Mouse (Mus musculus) c-Kit-negative CD71-positive TER-119-positive erythroid progenitor cells, embryonic 14.5 days (primary cell): ENCODE results near the gene Clptm1.
"Not testable (repeated sequence)": the region's sequence is repeated elsewhere in the genome, so short reads cannot be mapped to it uniquely, and the experiment has no call there.

ENCODE experiments used
- DNase-seq: peaks from one replicate; pipeline ENCODE4 v3.0.0-alpha.2; 2013; ENCODE audit warnings: low read depth, low spot score

Clptm1 gene

DNA sequence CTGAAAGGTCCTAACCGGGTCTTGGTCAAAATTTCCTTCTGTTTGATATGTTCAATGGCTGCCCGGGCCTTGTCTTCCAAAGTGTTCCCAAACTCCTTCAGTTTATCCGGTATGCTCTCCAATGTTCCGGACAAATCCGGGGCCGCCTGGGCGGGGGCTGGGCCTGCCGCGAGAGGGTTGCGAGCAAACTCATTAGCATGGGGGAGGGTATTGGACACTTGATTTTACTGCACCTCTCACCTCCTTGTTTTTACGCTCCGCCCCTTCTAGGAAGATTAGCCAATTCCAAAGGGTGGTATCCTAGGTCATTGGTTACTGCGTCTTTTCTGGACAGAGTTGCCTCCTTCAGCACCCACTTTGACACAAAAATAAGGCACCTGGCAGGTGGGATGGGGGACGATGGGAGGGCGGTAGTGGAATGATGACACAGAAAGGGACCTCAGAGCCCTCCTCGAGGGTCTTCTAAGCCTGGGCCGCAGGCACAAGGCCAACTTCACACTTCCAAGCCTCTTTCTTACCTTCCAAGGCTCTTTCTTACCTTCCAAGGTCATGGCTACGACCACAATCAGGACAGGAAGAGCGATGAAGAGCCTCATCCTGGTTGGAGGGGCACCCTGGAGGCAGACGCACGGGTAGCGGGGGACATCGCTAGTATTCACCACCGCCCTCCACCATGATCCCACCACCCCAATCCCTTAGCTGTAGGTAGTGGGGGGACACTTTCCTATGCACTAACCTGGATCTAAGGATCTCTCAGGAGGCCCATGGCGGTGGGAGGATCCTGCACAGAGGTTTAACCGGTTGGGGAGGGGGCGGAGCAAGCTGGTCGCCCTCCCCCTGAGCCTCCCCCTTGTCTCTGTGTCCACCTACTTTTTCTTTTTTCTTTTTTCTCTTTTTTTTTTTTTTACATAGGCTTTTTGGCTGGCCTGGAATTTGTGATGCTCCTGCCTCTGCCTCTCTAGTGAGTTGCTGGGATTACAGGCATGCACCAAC is 27.3 kb upstream of the Clptm1 start, which contains the start of gene Apoc1:
Gene Apoc1 (minus strand): TSS at position 788 of the 993 bp plus-strand sequence.
- no peak for DNase-seq

DNA sequence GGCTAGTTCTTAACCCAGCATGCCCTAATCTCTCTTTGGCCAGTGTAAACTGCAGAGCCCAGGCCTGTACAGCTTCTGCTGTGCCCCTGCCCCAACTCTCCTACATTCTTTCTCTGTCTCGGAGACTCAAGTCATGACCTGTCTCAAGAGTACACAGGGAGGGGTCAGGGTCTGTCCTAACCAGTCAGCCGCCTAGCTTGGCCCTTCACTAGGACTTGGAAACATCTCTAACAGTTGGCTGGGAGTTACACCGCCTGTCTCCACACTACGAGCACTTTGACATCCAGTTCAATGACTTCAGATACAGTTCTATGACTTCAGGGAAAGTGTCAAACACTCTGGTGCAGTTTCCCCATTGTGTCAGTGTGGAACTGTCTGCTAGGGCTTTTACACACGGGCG is 26.6 kb upstream of the Clptm1 start:
- DNase-seq = no peak

DNA sequence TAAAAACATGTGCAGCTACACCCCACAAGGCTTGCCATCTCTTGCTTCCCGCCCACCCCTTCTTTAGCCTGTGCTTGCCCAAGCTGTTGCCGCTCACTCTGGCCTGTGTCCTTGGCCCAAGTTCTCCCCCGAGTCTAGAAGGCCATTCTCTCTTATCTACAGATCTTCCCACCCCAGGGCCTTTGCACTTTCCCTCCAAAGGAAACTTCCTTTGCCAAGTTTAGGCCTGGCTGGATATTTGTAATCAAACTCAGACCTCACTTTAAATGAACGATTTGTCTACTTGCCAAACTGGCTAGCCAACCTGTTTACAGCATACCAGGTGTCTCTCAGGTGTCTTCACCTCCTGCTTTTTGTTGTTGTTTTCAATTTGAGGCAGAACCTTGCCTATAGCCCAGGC is 26.0 kb upstream of the Clptm1 start:
- DNase-seq = no peak

DNA sequence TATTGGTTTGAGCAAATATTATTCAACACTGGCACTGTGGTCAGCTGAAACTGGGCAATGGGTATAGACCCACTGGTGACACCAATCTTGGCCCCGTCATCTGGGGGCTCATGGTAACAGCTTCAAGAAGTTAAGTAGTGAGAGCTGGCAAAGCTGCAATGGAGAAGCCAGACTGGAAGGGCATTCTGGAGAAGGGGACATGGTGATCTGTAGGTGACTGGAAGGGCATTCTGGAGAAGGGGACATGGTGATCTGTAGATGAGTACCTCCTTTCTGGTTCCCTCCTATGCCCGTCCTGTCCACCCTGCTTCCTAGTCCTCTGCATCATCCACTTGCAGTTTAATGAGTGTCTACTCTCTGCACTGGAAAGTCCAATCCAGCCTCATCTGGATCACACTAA is 23.8 kb upstream of the Clptm1 start:
- DNase-seq = no peak

DNA sequence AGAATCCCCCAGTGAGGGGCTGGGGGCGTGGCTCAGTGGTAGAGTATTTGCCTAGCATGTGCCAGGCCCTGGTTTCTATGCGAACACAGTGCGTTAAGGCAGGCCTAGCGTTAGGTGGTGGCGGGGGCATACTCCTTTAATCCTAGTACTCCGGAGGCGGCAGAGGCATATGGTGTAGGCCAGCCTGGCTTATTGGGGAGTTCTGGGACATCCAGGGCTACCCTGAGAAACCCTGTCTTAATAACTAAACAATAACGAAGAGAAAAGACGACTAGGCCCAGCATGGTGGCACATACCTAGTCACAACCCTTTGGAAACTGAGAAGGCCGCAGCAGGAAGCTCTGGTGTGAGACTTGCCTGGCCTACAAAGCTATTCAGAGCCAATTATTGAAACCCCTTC is 23.3 kb upstream of the Clptm1 start:
- DNase-seq = no peak

DNA sequence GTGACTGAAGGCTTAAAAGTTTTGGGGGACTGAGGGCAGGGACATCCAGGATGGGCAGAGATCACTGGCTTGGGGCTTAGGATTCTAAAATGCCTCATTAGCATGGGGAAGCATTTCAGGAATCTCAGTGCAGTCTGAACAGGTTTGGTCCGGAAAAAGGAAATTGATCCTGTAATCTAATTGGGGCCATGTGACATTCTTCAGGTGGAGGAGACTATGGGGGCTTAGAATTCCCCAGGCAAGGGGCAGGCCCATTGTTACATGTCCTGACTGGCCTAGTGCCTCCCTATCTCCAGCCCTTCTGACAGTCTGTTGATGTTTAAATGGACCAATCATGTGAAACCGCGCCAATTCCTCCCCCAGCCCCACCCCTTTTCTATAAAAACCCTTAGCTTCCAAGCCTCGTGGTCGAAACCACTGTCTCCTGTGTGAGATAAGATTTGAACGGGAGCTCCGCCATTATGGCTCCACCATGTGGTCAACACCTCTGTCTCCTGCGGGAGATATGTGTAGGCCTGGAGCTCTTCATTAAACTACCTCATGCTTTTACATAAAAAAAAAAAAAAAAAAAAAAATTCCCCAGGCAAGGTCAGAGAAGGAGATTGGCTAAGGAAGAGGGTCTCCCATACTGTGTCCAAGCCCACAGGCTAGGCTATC is 22.2 kb upstream of the Clptm1 start:
- DNase-seq = not testable (repeated sequence)

DNA sequence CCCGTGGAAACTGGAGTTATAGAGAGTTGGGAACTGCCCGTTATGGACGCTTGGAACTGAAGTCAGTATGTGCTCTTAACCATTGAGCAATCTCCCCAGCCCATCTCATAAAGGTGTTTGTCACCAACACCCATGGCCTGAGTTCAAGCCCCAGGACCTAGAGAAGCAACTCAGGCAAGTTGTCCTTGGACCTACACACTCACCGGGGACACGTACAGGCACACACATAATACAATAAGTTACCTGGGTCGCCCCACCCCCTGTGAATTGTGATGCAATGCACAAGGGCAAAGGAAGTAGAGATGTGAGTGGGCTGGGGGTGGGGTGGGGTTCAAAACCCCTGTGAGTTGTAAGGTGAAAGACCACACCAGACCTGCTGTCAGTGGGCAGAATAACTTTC is 21.7 kb upstream of the Clptm1 start:
- no peak for DNase-seq

DNA sequence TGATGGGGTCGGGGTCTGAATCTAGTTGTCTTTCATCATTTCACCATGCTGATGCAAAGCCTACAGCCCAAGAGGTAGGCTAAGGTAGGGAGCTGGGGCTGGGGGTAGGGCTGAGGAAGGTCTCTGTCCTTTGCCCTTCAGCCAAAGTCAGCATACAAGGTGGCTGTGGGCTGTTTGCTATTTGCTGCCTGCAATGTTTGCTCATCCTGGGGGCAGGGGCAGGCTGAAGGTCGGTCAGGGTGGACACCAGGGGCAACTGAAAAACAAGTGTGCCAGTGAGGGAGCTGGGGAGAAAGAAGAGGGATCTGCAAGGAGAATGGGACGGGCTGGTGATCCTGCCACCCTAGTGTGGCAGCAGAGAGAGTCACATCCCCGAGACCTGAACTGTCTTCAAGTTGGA is 20.5 kb upstream of the Clptm1 start:
- no peak for DNase-seq

DNA sequence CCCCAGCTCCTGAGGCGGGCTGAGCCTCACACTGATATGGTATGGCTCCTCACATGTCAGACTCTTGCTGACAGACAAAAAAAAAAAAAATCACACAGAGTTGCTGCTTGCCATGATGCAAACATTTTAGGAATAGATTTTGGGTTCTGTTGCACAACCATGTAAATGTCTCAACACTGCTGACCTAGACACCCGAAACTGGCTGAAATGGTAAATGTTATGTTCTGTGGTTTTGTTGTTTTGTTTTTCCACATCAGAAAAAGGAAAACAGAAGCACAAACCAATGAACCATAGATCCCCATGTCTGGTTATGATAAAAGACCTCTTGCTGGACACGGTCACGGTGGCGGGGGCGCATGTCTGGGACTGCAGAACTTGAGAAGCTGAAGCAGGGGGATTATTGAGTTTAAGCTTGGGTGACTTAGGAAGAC is 19.0 kb upstream of the Clptm1 start:
- DNase-seq = no peak

DNA sequence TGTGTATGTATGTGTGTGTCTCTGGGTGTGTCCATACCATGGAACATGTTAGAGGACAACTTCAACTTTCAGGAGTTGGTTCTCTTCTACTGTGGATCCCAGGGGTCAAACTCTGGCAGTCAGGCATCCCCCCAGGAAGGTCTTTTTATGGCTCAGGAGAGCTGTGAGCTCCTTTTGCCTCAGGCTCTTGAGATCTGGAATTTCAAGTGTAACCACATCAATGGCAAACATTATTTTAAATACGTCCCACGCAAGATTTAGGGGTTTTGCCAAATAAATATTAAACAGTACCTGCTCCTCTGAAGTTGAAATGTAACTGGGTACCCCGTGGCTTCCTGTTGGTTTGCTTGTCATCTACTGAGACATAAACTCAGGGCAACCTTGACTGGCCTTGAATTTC is 18.1 kb upstream of the Clptm1 start:
- DNase-seq = no peak

DNA sequence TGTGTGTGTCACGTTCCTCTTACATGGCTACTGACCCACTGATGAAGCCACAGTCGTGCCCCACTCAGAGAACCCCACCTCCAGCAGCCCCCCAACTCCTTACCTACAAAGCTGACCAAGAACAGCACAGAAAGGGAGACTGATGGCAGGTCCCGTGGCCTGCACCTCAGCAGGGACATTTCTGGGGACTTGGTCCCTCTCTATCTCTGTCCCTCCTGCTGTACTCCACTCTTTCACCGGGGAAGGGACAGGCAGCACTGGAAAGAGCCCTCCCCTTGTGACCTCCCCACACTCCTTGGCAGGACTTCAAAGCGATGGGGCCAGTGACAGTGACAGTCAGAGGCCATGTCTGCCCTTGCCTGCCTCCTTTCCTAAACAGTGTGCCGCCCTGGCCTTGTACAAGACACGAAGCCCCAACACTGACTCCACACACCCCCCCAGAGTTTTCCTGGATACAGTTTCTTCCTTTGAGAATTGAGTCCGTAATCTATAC is 16.4 kb upstream of the Clptm1 start, which contains the start of the genes Gm44805 and Apoc4:
Gene Gm44805 (minus strand): TSS at position 222 of the 493 bp plus-strand sequence.
Gene Apoc4 (minus strand): TSS at position 278 of the 493 bp plus-strand sequence.
- no peak for DNase-seq

DNA sequence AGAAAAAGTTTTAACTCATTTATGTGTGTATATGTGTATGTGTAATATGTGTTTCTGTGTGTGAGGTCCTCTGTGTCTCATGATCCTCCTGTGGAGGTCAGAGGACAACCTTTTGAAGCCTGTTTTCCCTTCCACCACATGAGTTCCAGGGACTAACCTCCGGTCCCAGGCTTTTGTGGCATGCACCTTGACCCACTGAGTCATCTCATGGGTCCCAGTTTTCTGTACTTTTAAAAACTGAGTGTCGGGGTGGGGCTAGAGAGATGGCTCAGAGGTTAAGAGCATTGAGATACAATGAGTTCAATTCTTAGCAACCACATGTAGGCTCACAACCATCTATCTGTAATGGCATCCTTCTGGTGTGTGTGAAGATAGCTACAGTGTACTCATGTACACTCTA is 15.9 kb upstream of the Clptm1 start:
- DNase-seq = no peak

DNA sequence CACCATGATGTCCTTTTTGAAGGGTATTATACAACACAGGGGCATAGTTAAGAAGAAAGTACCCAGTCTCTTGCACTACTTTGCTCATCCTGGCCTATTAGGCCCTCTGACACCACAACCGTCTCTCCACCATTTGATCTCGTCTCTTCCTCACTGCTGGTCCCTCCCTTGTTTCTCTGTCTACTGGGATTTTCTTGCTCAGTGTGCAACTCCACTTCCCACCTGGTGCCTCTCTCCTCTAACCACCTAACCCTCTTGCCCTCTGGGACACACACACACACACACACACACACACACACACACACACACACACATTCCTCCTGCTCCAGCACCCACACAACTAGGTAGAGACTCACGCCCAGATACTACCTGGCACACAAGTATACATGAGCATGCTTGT is 14.1 kb upstream of the Clptm1 start:
- DNase-seq = no peak

DNA sequence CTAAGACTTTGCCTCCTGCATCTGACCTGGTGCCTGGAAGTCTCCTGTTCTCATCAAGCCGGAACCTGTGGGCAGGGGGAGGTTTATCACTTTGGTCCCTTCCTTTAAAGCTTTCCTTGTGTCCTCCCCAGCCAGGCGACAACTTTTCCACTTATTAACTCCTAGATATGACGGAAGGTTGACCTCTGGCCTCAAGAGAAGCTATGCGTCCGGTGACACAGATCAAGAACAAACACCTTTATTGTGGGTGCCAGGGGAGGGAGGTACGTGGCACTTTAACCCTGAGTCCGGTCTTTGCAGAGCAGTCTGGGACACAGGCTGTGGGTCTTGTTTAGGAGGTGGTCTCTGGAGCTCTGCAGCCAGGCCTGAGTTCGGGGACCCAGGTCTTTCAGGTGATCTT is 13.0 kb upstream of the Clptm1 start, which contains the start of gene Apoc2:
Gene Apoc2 (minus strand): TSS at position 70 of the 400 bp plus-strand sequence.
- no peak for DNase-seq

DNA sequence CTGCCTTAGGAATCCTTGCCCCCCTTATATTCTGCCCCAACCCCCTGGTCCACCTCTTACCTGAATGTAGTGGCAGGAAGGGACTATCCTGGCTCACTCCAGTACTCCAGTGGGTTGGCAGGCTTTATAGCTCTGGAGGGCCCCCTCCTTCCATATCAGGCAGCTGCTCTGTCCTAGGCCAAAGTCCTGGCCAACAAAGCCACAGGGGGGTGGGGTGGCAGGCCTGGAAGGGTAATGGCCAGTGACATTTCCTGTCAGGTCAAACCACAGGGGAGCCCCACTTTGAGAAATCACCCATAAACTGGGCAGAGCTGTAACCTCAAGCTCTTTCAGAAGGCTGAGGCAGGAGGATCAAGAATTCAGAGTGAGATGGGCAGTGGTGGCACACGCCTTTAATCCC is 11.8 kb upstream of the Clptm1 start:
- no peak for DNase-seq

DNA sequence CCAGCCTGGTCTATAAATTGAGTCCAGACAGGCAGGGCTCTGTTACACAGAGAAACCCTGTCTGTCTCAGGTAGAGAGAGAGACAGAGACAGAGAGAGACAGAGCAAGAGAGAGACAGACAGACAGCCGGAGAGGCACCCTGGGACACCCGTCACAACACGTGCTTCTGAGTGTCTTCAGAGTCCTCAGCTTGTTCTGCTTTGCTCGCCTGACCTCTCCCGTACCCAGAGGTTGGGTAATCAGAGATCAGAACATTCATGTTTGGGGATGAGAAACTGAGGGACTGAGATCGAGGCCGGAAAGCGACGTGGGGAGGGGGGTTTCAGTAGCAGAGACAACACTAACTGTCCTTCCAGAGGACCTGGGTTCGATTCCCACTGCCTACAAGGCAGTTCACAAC is 11.0 kb upstream of the Clptm1 start:
- DNase-seq = no peak

DNA sequence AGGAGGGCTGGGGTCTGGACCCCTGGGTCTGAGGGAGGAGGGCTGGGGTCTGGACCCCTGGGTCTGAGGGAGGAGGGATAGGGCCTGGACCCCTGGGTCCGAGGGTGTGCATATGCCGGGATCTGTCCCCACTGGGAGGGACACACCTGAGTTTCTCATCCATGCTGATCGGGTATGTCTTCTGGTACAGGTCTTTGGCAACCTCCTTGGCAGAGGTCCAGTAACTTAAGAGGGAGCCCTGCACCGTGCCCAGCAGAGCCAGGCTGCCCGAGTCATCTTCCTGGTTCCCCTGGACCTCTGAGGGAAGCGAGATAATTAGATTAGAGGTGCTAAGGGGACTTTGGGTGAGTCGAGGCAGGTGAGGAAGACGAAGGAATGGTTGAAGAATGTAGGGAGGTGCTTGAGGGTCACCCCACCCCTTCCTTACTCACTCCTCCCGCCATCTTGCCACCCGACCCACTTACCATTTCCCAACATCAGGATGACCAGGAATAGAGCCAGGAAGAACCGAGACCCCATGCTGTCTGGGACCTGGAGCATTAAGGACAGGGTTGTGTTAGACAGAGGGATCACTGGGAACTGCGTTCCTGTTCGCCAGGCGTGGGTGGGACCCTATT is 8.4 kb upstream of the Clptm1 start:
- DNase-seq = no peak

DNA sequence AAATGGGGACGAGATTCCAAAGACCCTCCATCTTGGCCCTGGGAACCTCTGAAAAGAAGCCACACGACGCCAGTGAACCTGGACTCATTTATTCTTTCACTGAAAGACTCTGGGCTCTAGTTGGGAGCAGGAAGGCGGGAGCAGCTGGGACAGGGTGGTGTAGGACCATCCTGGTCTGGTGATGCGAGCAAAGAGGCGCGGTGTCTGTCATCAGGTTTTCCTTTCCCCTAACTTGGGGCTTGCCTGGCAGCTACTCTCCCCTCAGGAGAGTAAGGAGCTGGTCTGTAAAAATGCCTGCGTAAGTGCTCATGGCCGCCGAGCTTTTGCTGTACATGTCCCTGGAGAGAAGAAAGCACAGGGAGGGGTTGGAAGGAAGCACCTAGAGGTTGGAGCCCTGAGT is 6.7 kb upstream of the Clptm1 start:
- DNase-seq = no peak

DNA sequence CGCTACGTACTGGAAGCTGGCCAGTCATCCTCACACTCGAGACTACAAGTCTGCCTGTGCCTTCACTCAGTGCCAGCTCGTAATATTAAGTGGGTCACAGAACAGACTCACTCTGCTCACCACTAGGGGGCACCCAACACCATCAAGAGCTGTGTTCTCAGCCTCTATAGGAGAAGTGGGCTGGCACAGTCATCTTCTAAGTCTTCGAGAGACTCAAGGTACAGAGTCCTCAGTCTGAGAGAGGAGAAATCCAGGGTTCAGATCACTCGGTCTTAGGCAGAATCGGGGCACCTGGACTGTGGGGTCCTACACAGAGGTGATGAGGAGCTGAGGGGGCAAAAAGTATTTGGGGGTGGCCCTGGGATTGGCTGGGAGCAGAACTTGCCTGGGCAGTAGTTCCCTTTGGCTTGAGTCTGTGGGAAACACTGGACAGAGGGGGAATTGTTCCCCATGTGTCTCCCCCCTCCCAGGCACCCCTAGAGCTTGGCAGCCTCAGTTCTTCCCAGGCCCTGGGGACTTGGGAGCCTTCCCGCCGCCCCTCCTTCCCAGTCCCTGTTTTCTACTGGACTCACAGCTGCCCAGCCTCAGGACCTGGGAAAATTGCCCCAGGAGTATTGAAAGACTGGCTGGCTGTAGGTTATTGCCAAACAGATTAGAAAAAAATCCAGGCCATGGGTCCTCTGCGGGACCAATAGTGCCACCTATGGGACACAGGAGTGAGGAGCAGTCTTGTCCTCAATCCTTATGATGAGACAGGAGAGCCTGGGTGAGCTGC is 4.3 kb upstream of the Clptm1 start:
- DNase-seq = peak; percentile 77

DNA sequence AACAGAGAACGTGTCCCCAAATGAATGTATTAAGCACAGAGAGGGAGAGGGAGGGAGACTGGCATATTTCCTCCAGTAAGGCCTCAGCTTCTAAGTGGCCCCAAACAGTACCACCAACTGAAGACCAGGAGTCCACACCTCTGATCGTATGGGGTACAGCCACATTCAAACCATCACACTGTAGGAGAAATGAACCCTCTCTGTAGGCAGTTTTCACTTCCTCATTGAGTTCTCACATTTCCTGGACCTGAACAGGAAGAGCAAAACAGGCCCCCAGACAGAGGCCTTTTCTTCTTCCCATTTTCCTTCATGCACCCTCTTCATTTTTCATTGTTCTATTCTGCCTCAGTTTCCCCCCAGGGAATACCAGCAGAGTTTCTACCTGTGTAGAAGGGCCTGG is 2.6 kb upstream of the Clptm1 start:
- no peak for DNase-seq

DNA sequence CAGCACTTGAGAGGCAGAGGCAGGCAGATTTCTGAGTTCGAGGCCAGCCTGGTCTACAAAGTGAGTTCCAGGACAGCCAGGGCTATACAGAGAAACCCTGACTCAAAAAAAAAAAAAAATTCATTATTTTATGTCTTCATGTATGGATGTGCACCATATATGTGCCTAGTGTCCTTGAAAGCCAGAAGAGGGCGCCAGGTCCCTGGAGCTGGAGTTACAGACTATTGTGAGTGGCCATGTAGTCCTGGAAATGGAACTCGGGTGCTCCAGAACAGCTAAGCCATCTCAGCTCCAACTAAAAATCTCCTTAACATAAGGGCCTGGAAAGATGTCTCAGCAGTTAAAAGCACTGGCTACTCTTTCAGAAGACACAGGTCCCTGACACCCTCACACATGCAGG is 1.9 kb upstream of the Clptm1 start:
- DNase-seq = no peak
